Mouse (Mus musculus) heart, embryonic 14.5 days (tissue): ENCODE measurements around the gene Terb1. TPM values are rescaled to one million over a fixed set of nuclear protein-coding genes. Genes with fewer than 3 reads are reported as not detected.

Experiments used
- ATAC-seq: fragments of 200-750 bp; cut with Nextera tagmentation; 2 replicates; pipeline ENCODE4 v1.8.0; 2017; ENCODE audit warnings: low read depth, moderate TSS enrichment; ENCODE audit not compliant: insufficient number of reproducible peaks, insufficient read depth, low FRiP score
- H3K27ac ChIP-seq, 2 experiments: fragments of 200-500 bp in 1 of 2; fragments of 300-500 bp in 1 of 2; sonication (generic) in 1 of 2; replicated peaks in 1 of 2; 2 replicates each; pipeline ENCODE4 v1.5.1; 2012 to 2014; ENCODE audit warnings: low read depth in 2 of 2, low read length in 2 of 2, control low read depth in 1 of 2, mild to moderate bottlenecking in 1 of 2, mixed read lengths in 1 of 2; ENCODE audit not compliant: control insufficient read depth in 1 of 2, insufficient read depth in 1 of 2
- H3K27me3 ChIP-seq: fragments of 300-500 bp; sonication (generic); 2 replicates; pipeline ENCODE4 v1.6.1; 2014; ENCODE audit warnings: mild to moderate bottlenecking, low read length, control low read depth; ENCODE audit not compliant: control insufficient read depth, insufficient read depth
- H3K36me3 ChIP-seq: fragments of 300-500 bp; sonication (generic); 2 replicates; pipeline ENCODE4 v1.6.1; 2014; ENCODE audit warnings: mild to moderate bottlenecking, control low read depth, low read length, mixed read lengths; ENCODE audit not compliant: control insufficient read depth, insufficient read depth
- H3K4me1 ChIP-seq, 2 experiments: fragments of 200-500 bp in 1 of 2; fragments of 300-500 bp in 1 of 2; sonication (generic) in 1 of 2; 2 replicates each; pipeline ENCODE4 v1.6.1; 2012 to 2014; ENCODE audit warnings: low read length in 2 of 2, control low read depth in 1 of 2, mixed read lengths in 1 of 2; ENCODE audit not compliant: control insufficient read depth in 2 of 2, insufficient read depth in 2 of 2
- H3K4me2 ChIP-seq: fragments of 300-500 bp; sonication (generic); 2 replicates; pipeline ENCODE4 v1.6.1; 2014; ENCODE audit warnings: mild to moderate bottlenecking, low read length
- H3K4me3 ChIP-seq, 2 experiments: fragments of 200-500 bp in 1 of 2; fragments of 300-500 bp in 1 of 2; sonication (generic) in 1 of 2; 2 replicates each; pipeline ENCODE4 v1.5.1; 2012 to 2014; ENCODE audit warnings: low read length in 2 of 2, mild to moderate bottlenecking in 2 of 2, control low read depth in 1 of 2, low read depth in 1 of 2, moderate library complexity in 1 of 2; ENCODE audit not compliant: control insufficient read depth in 1 of 2, insufficient read depth in 1 of 2
- H3K9ac ChIP-seq: fragments of 300-500 bp; sonication (generic); 2 replicates; pipeline ENCODE4 v1.6.1; 2014; ENCODE audit warnings: mild to moderate bottlenecking, low read length
- H3K9me3 ChIP-seq: fragments of 300-500 bp; sonication (generic); 2 replicates; pipeline ENCODE4 v1.6.1; 2016; ENCODE audit warnings: low read length, control low read depth; ENCODE audit not compliant: control insufficient read depth
- WGBS: fragments of 180-500 bp; shearing (Covaris S2); extraction: QIAGEN DNeasy Blood & Tissue Kit; methylation state at CpG from one replicate; pipeline ENCODE4 v1.1.7; 2014; 5-methylcytosine and 5-hydroxymethylcytosine counted together
- polyA plus RNA-seq: library from polyadenylated mRNA; unstranded; fragments of >200 nt; fragmentation: Nextera tagmentation; extraction: Ambion mirVana; gene quantifications from 2 replicates; pipeline ENCODE4 v1.2.1, GENCODE M21; 2014

Gene Terb1
- polyA plus RNA-seq, 1 experiment from 2014 or later = not detected

DNA sequence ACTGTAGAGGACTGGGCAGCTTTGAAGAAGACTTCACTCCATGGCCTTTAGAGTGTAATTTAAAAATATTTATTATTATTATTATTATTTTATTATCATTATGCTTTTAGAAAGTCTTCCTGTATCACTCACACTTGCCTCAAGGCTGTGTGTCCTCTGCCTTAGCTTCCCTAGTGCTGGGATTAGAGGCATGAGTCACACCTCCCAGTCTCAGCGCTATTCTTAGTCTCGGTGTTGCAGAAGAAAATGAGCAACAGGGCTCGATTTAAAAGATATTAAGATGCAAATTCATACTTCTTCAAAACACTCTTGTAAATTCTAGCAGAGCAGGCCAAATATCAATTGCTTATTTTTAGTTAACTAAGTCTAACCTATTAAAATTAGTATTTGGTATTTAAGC lies 60.9 kb downstream of the Terb1 start:
- no peak overlapping the region for H3K4me3 ChIP-seq
- H3K27ac ChIP-seq = no peak overlapping the region
- peaks cover 0 to 4% of the 10 kb centered on the region in 2 experiments; a peak in 1 of 4 replicates for H3K4me1 ChIP-seq
- no peak overlapping the region for H3K4me2 ChIP-seq
- 19% methylated on average over 3 of the region's 3 CpGs for WGBS
- H3K36me3 ChIP-seq = no peaks in the 10 kb centered on the region
- no peaks in the 10 kb centered on the region for H3K9me3 ChIP-seq
- no peak for ATAC-seq
- no peak overlapping the region for H3K9ac ChIP-seq
- no peaks in the 10 kb centered on the region for H3K27me3 ChIP-seq

DNA sequence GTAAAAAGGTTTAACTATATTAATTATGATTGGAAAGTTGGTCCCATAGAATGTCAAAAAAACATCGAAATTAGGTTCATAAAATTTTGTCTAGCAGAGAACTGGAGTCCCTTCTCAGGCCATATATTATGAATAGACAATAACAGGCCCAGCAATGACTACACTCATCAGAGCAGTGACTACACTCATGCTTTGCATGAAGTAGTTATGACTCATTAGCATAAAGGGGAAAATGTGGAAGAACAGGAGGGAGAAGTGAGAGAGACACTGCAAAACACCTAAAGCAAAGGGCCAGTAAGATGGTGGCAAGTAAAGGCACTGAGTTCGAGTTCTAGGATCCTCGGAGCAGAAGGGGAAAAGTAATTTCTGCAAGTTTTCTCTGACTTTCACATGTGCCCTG lies 63.7 kb downstream of the Terb1 start:
- Histone ChIP-seq H3K4me1 (peaks cover 3 to 13% of the 10 kb centered on the region in 2 experiments), H3K36me3 (peaks cover 2% of the 10 kb centered on the region; the same call in 1 of the 2 replicates), H3K4me2 (no peak overlapping the region), H3K9ac (no peak overlapping the region), H3K27ac (no peak overlapping the region), H3K4me3 (no peak overlapping the region), H3K9me3 (no peaks in the 10 kb centered on the region), H3K27me3 (no peaks in the 10 kb centered on the region)
- 74% methylated on average over 3 of the region's 3 CpGs for WGBS
- ATAC-seq = no peak

DNA sequence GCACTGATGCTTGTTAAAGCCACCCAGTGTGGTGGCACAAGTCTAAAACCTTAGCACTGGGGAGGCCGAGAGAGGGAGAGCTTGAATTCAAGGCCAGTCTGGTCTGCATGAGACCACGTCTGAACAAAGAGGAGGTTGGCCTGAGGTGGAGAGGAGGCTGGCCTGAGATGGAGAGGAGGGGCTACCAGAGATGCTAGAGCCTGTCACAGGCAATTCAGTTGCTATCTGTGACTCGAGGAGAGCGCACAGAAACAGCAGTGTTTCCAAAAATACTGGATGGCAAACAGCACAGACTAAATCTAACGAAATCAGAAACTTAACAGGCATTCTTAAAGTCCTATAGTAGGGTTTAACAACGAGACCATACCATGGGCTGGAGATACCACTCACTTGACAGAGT lies 64.5 kb downstream of the Terb1 start:
- Histone ChIP-seq H3K36me3 (peaks cover 9% of the 10 kb centered on the region), H3K27me3 (no peaks in the 10 kb centered on the region), H3K9me3 (no peaks in the 10 kb centered on the region), H3K4me3 (no peak overlapping the region), H3K27ac (no peak overlapping the region), H3K4me1 (peaks cover 3 to 18% of the 10 kb centered on the region in 2 experiments), H3K9ac (no peak overlapping the region), H3K4me2 (no peak overlapping the region)
- no peak for ATAC-seq
- WGBS = 38% methylated on average over 6 of the region's 6 CpGs

DNA sequence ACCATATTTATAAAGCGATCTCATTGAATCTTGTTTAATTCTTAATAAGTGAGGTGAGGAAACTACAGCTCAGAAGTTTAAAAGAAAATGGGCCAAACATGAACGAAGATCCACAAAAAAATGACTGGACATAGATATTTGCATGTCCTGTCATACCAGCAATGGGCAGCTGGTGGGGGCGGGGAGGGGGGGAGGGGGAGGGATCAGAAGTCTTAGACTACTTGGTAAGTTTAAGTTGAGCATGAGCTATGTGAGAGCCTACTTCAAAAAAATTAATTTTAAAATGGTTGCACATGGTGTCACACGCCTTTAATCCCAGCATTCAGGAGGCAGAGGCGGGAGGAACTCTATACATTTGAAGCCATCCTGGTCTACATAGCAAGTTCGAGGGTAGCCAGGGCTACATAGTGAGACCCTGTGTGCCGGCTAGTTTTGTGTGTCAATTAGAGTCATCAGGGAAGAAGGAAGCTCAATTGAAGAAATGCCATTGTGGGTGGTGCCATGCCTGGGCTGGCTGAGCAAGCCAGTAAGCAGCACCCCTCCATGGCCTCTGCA lies 66.5 kb downstream of the Terb1 start:
- H3K4me3 ChIP-seq = peak overlapping the region in 1 of 2 experiments; percentile 95; a peak in 3 of 4 replicates
- ATAC-seq = no peak
- no peaks in the 10 kb centered on the region for H3K9me3 ChIP-seq
- no peaks in the 10 kb centered on the region for H3K27me3 ChIP-seq
- H3K9ac ChIP-seq = peak overlapping the region; percentile 95; the same call in 1 of the 2 replicates
- no peak overlapping the region; a peak in 1 of 4 replicates for H3K27ac ChIP-seq
- WGBS = 57% methylated on average over 7 of the region's 7 CpGs
- H3K4me2 ChIP-seq = peak overlapping the region; percentile 70
- peaks cover 3 to 14% of the 10 kb centered on the region in 2 experiments for H3K4me1 ChIP-seq
- H3K36me3 ChIP-seq = peaks cover 29% of the 10 kb centered on the region

DNA sequence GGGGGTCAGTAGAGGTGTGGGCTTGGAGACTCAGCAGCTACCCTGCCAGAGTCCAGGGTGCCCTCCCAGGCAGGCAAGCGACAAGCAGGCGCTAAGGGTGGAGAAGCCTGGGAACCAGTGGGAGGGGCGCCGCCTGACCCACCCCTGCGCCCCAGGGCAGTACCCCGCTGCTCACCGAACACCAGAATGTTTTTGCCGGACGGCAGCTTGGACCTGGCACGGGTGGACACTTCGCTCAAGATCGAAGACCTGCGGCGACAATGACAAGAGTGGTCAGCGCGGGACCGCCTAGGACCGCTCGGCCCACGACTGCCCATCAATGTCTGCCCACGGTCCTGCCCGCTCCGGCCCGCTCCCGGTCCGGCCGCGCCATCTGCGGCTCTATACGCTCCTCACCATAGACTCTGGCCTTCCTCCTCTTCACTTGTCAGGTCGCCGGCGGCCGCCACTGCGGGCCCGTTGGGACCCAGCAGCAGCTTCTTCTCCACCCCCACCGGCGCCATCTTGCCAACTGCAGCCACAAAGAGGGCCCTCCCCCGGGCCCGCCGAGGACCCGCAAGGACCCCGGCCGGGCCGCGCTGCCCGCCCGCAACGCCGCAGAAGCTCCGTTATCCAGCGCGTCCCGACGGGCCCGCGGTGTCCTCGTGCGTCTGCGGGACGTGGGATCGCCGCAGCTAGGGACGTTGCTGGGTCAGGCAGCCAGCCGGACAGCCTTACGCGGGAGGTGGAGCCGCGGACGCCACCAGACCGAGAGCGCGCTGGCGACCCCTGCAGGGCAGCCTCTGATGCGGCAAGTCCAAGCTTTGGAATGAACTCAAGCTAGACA lies 67.2 kb downstream of the Terb1 start, which contains the start of gene Dync1li2:
TSS of gene Dync1li2 (minus strand) at position 749 of the 826 bp plus-strand sequence.
- Histone ChIP-seq H3K4me3 (peak within 1 kb of the TSS; percentile 95 to 98), H3K36me3 (peaks cover 35% of the 10 kb centered on the region), H3K9me3 (no peaks in the 10 kb centered on the region), H3K27ac (peak within 1 kb of the TSS; percentile 92 to 97), H3K4me1 (peaks cover 3 to 14% of the 10 kb centered on the region in 2 experiments), H3K9ac (peak within 1 kb of the TSS; percentile 95), H3K27me3 (no peaks in the 10 kb centered on the region), H3K4me2 (peak within 1 kb of the TSS; percentile 70)
- WGBS = under 1% methylated on average over 75 of the region's 75 CpGs
- ATAC-seq = peak; percentile 78

DNA sequence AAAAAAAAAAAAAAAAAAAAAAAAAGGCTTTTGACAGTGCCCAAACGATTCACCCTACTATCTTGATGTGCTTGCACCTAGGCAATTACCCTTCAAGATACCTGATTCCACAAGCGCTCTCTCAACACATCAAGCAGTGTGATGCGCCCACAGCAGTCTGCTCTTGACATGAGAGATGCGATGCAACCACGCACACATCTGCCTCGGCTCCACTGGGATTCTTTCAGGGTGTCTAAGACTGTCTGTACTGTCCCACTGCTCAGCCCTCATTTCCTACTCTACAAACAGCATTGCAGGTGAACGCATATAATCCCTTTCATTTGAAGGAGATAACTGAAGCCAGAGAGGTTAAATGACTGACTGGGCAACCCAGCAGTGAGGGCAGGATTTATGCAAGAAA lies 68.1 kb downstream of the Terb1 start:
- Histone ChIP-seq H3K27ac (peak overlapping the region in 1 of 2 experiments; percentile 92; a peak in 1 of 4 replicates), H3K9me3 (no peaks in the 10 kb centered on the region), H3K27me3 (no peaks in the 10 kb centered on the region), H3K4me1 (peaks cover 4 to 18% of the 10 kb centered on the region in 2 experiments), H3K36me3 (peaks cover 44% of the 10 kb centered on the region), H3K9ac (peak overlapping the region; percentile 95), H3K4me3 (peak overlapping the region; percentile 95 to 98), H3K4me2 (peak overlapping the region; percentile 70)
- WGBS = 45% methylated on average over 7 of the region's 7 CpGs
- no peak for ATAC-seq

DNA sequence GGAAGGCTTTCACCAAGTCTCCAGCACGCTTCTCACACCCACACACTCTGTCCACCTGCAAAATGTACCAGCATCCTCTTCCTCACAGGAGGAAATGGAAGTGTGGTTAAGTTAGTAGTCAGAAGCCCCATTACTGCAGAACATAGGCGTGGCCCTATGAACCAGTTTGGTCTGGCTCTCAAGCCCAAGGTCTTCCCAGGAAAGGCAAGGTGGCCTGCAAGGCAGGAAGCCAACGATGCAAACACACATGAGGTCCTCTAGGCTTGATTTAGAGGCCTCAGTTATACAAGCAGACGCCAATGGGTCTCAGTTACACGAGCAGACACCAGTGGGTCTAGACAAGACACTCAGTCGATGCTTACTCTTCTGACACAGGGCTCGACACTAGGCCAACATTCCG lies 70.2 kb downstream of the Terb1 start:
- WGBS = 92% methylated on average over 8 of the region's 8 CpGs

More for the DNA sequence above, 70.2 kb downstream of the Terb1 start:
- Histone ChIP-seq H3K36me3 (peaks cover 64% of the 10 kb centered on the region), H3K9me3 (no peaks in the 10 kb centered on the region), H3K4me2 (no peak overlapping the region), H3K4me1 (peaks cover 13 to 37% of the 10 kb centered on the region in 2 experiments), H3K27ac (no peak overlapping the region), H3K27me3 (no peaks in the 10 kb centered on the region), H3K4me3 (no peak overlapping the region), H3K9ac (no peak overlapping the region)
- no peak for ATAC-seq
